Mouse (Mus musculus) lung, embryonic 16.5 days (tissue): ENCODE measurements around the gene Frmd4a. TPM values are rescaled to one million over a fixed set of nuclear protein-coding genes. Genes with fewer than 3 reads are reported as not detected.
A peak's percentile ranks its signal among the peaks of the same experiment; 100 is the strongest.

ENCODE experiments used
- ATAC-seq: fragments of 200-750 bp; cut with Nextera tagmentation; 2 replicates; pipeline ENCODE4 v1.8.0; 2017; ENCODE audit warnings: low read depth, mild to moderate bottlenecking, moderate library complexity
- H3K27ac ChIP-seq: fragments of 300-500 bp; sonication (generic); 2 replicates; pipeline ENCODE4 v1.5.1; 2014; ENCODE audit warnings: mild to moderate bottlenecking, control low read depth, low read length
- H3K27me3 ChIP-seq: fragments of 300-500 bp; sonication (generic); 2 replicates; pipeline ENCODE4 v1.6.1; 2014; ENCODE audit warnings: low read depth, low read length, mixed read lengths; ENCODE audit not compliant: control insufficient read depth, insufficient read depth
- H3K36me3 ChIP-seq: fragments of 300-500 bp; sonication (generic); 2 replicates; pipeline ENCODE4 v1.6.1; 2014; ENCODE audit warnings: low read length; ENCODE audit not compliant: control insufficient read depth, insufficient read depth
- H3K4me1 ChIP-seq: fragments of 300-500 bp; sonication (generic); replicated peaks from 2 replicates; pipeline ENCODE4 v1.6.1; 2014; ENCODE audit warnings: low read length, mixed read lengths; ENCODE audit not compliant: control insufficient read depth, insufficient read depth
- H3K4me2 ChIP-seq: fragments of 300-500 bp; sonication (generic); 2 replicates; pipeline ENCODE4 v1.6.1; 2014; ENCODE audit warnings: low read depth, low read length, control low read depth
- H3K4me3 ChIP-seq: fragments of 300-500 bp; sonication (generic); 2 replicates; pipeline ENCODE4 v1.5.1; 2014; ENCODE audit warnings: mild to moderate bottlenecking, low read length, control low read depth
- H3K9ac ChIP-seq: fragments of 300-500 bp; sonication (generic); 2 replicates; pipeline ENCODE4 v1.6.1; 2014; ENCODE audit warnings: low read length, control low read depth
- H3K9me3 ChIP-seq: fragments of 300-500 bp; sonication (generic); 2 replicates; pipeline ENCODE4 v1.6.1; 2016; ENCODE audit warnings: low read length; ENCODE audit not compliant: control insufficient read depth
- WGBS: fragments of 180-500 bp; shearing (Covaris S2); extraction: QIAGEN DNeasy Blood & Tissue Kit; methylation state at CpG from one replicate; pipeline ENCODE4 v1.1.7; 2014; 5-methylcytosine and 5-hydroxymethylcytosine counted together
- polyA plus RNA-seq: library from polyadenylated mRNA; unstranded; fragments of >200 nt; fragmentation: Nextera tagmentation; extraction: Ambion mirVana; gene quantifications from 2 replicates; pipeline ENCODE4 v1.2.1, GENCODE M21; 2015

Frmd4a gene
- polyA plus RNA-seq, 1 experiment from 2014 or later = 29.1 TPM

DNA sequence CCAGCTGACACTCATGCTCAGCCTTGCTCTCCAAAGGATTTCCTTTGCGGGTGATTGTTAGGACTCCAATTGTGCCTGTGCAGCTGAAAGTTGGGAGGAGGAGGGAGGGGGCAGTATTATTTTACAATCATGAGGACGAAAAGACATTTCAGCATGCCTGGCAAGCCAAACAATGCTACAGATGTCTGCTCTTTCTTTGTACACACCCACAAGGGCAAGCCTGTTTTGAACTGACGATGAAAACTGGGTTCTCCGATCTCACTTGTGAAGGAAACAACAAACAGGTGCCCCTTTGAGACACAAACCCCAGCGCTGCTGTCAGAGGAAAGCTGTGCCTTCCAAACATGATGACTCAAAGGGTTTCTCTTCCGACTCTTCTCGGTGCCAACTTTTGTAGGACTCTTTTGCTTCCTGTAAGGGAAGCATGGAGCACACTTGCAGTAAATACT, 410.9 kb downstream of the Frmd4a start:
- Histone ChIP-seq H3K27me3 (no peaks in the 10 kb centered on the region), H3K4me2 (no peak overlapping the region), H3K4me3 (no peak overlapping the region), H3K4me1 (no peaks in the 10 kb centered on the region), H3K27ac (no peak overlapping the region; the same call in 1 of the 2 replicates), H3K36me3 (no peaks in the 10 kb centered on the region), H3K9me3 (no peaks in the 10 kb centered on the region), H3K9ac (no peak overlapping the region)
- WGBS = 66% methylated on average over 7 of the region's 7 CpGs
- peak; percentile 49; the same call in 1 of the 2 replicates for ATAC-seq

DNA sequence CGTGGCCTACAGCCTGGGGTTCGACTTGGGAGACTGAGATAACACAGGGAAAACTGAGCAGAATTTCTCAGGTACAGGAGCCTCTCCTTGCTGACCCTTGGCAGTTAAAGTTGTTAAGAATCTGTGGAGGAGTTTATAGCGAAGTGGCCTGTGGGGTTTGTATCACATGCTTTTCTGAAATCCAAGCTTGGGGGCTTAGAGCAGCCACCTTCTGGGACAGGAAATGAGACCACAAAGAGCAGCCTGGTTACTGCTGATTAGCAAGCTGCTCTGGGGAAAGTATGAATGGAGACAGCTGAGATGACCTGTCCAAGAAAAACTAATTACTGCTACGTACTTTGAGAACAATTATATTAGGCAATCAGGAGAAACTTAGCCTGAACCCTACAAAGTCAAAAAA, 415.6 kb downstream of the Frmd4a start:
- no peaks in the 10 kb centered on the region for H3K4me1 ChIP-seq
- no peak for ATAC-seq
- no peak overlapping the region for H3K4me2 ChIP-seq
- H3K27me3 ChIP-seq = no peaks in the 10 kb centered on the region
- H3K27ac ChIP-seq = no peak overlapping the region
- WGBS = 59% methylated on average over 4 of the region's 4 CpGs
- no peaks in the 10 kb centered on the region for H3K9me3 ChIP-seq
- H3K4me3 ChIP-seq = no peak overlapping the region
- no peak overlapping the region for H3K9ac ChIP-seq
- no peaks in the 10 kb centered on the region for H3K36me3 ChIP-seq

DNA sequence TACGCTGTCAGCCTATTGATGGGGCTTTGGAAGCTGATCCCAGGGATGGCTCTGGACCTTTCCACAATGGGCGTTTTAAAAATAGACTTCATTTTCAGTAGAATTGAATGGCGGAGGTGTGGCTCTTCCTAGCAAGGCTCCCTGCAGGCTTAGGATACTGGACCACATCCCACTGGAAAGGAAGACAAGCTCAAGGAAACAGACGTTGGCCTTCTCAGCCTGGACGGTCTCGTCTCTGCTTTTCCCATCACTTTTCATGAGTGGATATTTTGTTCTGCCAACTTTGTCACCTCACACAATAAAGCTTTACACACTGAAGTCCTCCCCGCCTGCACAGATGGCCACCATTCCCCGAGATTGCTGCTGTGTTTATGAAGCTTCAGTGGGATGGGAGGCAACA, 417.5 kb downstream of the Frmd4a start:
- Histone ChIP-seq H3K9me3 (no peaks in the 10 kb centered on the region), H3K4me2 (no peak overlapping the region), H3K4me3 (no peak overlapping the region), H3K27me3 (no peaks in the 10 kb centered on the region), H3K4me1 (no peaks in the 10 kb centered on the region), H3K27ac (no peak overlapping the region), H3K9ac (no peak overlapping the region), H3K36me3 (no peaks in the 10 kb centered on the region)
- 69% methylated on average over 8 of the region's 8 CpGs for WGBS
- no peak for ATAC-seq

DNA sequence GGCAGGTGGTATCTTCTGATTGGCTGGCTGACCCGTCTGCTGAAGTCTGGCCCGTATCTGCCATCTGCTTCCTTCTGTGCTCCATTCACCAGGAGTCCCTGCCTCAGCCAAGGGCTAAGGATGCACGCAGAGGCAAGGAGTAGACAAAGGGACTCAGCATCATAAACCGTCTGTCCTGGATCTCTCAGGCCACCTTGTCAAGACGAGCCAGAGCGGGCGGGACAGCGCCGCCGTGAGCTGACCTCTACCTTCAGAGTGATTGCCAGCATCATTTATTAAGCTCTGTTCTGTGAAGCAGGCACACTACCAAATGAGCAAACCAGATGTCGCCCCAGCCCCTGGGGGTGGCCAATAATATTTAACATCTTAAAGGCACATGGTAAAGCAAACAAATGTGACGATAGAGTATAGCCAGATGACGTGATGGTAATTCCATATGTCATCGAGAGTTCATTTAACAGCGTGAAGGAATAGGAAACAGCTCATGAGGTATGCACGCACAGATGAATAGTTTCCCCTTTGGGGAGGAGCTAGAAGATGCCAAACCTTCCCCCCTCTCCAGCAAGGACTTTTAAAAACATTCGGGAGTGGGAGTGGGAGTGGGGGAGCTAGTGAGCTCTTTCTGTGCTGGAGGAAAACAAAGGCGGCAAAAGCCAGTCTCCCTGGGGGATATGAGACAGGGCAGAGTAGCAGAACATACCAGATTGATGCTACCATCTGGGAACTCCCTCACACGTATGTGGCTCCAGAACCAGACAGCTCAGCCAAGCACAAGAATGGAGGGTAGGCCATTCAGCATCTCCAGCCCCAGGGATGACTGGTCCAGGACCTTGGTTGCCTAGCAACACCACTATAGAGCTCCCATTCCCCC, 419.1 kb downstream of the Frmd4a start:
- Histone ChIP-seq H3K4me3 (no peak overlapping the region), H3K4me1 (no peaks in the 10 kb centered on the region), H3K27ac (no peak overlapping the region), H3K27me3 (no peaks in the 10 kb centered on the region), H3K9me3 (no peaks in the 10 kb centered on the region), H3K4me2 (no peak overlapping the region), H3K9ac (no peak overlapping the region), H3K36me3 (no peaks in the 10 kb centered on the region; the same call in 1 of the 2 replicates)
- ATAC-seq = no peak
- 64% methylated on average over 19 of the region's 19 CpGs for WGBS

DNA sequence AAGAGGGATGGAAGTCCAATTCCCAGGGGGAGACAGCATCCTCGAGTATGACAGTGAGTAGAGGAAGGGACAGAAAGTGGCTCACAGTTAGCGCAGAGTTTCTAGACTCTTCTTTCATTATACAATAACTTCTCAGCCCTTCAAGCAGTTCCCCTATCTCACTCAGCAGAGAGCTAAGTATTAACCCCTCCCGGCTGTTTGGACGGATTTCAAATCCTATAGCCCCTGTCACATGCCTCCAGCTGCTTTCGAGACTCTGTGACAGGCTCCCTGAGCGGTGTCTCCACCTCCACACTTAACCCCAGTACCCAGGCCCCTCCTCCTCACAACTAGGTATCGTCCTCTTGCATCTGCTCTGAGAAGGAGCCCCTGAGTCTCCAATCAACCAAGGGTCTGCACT, 421.2 kb downstream of the Frmd4a start:
- Histone ChIP-seq H3K4me3 (no peak overlapping the region), H3K27me3 (no peaks in the 10 kb centered on the region), H3K4me2 (no peak overlapping the region), H3K4me1 (no peaks in the 10 kb centered on the region), H3K9me3 (no peaks in the 10 kb centered on the region), H3K36me3 (no peaks in the 10 kb centered on the region; the same call in 1 of the 2 replicates), H3K9ac (no peak overlapping the region), H3K27ac (no peak overlapping the region)
- 0 out of 2 replicates have a peak, but pooled peaks have one; percentile 16 for ATAC-seq
- WGBS = 42% methylated on average over 7 of the region's 7 CpGs

DNA sequence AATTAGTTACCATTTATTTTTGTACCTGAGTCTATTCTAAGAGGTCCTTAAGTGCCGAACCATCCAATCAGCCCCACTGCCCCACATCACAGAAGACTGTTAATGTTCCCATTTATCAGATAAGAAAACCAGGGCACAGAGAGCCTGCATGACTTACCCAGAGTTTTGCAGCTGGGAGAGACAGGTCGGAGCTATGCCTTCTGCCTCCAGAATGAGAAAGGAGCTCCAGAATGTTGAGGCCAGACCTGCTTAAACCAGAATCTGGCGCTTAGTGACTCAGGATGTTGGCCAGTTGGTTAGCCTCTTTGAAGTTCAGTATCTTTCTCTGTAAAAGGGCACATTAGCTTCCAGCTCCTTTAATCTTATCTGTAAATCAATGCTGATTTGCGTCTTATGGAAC, 422.4 kb downstream of the Frmd4a start:
- Histone ChIP-seq H3K27ac (no peak overlapping the region), H3K9me3 (no peaks in the 10 kb centered on the region), H3K4me3 (no peak overlapping the region), H3K36me3 (no peaks in the 10 kb centered on the region; the same call in 1 of the 2 replicates), H3K9ac (no peak overlapping the region), H3K4me1 (no peaks in the 10 kb centered on the region), H3K27me3 (no peaks in the 10 kb centered on the region), H3K4me2 (no peak overlapping the region)
- 67% methylated on average over 4 of the region's 4 CpGs for WGBS
- ATAC-seq = no peak

DNA sequence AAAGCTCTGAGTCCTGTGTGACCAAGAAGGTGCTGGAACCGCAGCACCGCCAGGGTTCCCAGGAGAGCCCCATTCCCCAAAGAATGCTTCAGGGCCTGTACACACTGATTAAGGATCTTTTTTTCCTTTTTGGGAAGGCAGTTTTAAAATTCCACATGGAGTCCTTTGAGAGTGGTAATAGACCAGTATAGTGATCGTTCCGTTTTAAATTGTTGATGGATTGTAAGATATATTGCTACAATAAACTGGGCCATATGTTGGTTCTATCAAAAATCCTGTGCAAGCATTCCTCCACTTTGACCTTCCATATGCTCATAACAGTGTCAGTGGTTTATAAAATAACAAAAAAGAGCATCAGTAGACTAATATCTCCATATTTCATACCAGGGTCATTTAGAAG, 424.3 kb downstream of the Frmd4a start:
- Histone ChIP-seq H3K27me3 (no peaks in the 10 kb centered on the region), H3K4me1 (peaks cover 10% of the 10 kb centered on the region), H3K9me3 (no peaks in the 10 kb centered on the region), H3K9ac (no peak overlapping the region), H3K4me2 (no peak overlapping the region), H3K4me3 (no peak overlapping the region), H3K36me3 (no peaks in the 10 kb centered on the region; the same call in 1 of the 2 replicates), H3K27ac (no peak overlapping the region)
- WGBS = 90% methylated on average over 4 of the region's 4 CpGs
- no peak for ATAC-seq

DNA sequence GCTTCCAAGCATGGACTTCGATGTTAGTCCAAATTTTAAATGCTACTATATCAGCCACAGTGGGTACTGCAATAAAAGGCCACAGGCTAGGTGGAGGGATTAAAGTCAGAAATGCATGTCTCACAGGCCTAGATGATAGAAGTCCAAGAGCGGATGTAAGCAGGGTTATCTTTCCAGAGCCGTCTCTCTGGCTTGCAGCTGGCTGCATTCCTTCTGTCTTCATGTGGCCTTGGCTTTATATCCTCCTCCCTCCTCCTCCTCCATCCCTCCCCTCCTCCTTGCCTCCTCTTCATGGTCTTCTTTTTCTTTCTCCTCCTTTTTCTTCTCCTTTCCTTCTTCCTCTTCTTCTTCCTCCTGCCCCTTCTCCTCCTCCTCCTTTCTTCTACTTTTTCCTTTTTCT, 427.2 kb downstream of the Frmd4a start:
- H3K4me1 ChIP-seq = peaks cover 10% of the 10 kb centered on the region
- no peak overlapping the region for H3K4me2 ChIP-seq

DNA sequence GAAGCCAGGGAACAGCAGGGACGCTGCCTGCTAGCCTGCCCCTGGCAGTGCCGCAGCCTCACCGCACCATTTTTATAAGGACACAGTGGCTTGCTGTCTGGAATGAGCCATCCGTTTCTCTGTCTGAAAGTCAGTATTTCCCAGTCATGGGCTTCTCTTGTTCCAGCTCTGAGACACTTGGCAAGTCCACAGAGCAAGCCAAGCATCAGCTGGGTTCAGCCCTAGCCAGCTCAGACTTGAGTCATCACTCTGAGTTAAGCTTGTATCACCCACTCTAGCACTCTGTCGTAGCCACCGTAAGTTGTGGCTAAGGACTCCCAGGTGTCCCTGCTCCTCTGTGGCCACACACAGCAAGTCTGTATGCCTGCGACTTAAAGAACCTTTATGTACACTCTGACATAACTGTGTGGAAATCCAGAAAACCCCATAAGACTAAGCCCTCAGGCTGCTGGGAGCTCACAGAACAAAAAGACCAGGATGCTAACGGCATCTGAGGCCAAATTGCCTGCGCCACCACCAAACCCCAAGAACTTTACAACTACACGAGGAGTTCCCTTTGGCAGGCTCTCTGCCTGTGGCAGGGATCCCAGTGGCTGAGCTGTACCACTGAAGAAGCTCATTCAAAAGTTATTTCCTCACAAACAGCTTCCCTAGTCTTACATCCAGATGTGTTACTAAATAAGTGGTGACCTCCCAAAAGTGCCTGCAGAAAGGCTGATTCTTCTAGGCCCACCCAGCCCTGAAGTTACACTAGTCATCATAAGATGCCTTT, 428.3 kb downstream of the Frmd4a start:
- no peaks in the 10 kb centered on the region for H3K9me3 ChIP-seq
- no peaks in the 10 kb centered on the region for H3K27me3 ChIP-seq
- H3K4me2 ChIP-seq = no peak overlapping the region
- no peak overlapping the region for H3K4me3 ChIP-seq
- peak overlapping the region; percentile 69 for H3K27ac ChIP-seq
- peak; percentile 79 for ATAC-seq
- no peak overlapping the region for H3K9ac ChIP-seq
- 66% methylated on average over 10 of the region's 10 CpGs for WGBS
- H3K36me3 ChIP-seq = no peaks in the 10 kb centered on the region
- H3K4me1 ChIP-seq = peaks cover 16% of the 10 kb centered on the region

More for the DNA sequence above, 427.2 kb downstream of the Frmd4a start:
- 62% methylated on average over 3 of the region's 3 CpGs for WGBS
- Histone ChIP-seq H3K9ac (no peak overlapping the region), H3K36me3 (no peaks in the 10 kb centered on the region; the same call in 1 of the 2 replicates), H3K4me3 (no peak overlapping the region), H3K27me3 (no peaks in the 10 kb centered on the region), H3K27ac (no peak overlapping the region), H3K9me3 (no peaks in the 10 kb centered on the region)
- no peak for ATAC-seq
